12 mouse cellular contexts compared by ENCODE assay signal in the genomic region with DNA sequence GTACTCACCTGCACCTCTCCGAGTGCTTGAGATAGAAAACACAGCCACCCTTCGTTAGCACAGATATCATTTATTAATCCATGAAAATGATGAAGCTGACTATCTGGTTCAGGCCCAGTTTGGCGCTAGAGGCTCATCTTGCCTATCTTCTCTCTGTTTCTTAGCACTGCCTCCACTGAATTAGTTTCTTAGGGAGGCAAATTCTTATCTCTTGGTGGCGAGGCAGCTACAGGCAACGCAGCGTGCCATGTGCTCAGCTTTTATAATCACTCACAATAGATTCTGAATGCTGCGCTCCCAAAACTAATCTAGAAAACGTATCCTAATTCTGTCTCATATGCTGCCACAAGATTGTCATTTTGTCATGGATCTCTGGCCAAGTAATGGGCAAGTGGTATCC. TPM values are rescaled to one million over a fixed set of nuclear protein-coding genes. Genes with fewer than 3 reads are reported as not detected.
"Had no signal": no experiment of that assay in that cellular context is flagged by ENCODE, and none has a peak within 500 bp of the region (broad histone marks: within the 10 kb centered on the region; RNA-seq: fewer than 3 reads in every experiment).

No protein-coding gene starts in this region.

- H3K9me3 ChIP-seq: intestine, embryonic 15.5 days; limb, embryonic 15.5 days; megakaryocyte, embryonic 14.5 days; midbrain, embryonic 12.5 days; neural tube, embryonic 13.5 days had no signal

- H3K27me3 ChIP-seq: intestine, embryonic 15.5 days; limb, embryonic 15.5 days; megakaryocyte, embryonic 14.5 days; midbrain, embryonic 12.5 days; neural tube, embryonic 13.5 days had no signal

- H3K9ac ChIP-seq: intestine, embryonic 15.5 days; limb, embryonic 15.5 days; lung, embryonic 14.5 days; midbrain, embryonic 12.5 days; neural tube, embryonic 13.5 days had no signal

- H3K36me3 ChIP-seq: intestine, embryonic 15.5 days; limb, embryonic 15.5 days; midbrain, embryonic 12.5 days; neural tube, embryonic 13.5 days had no signal

- H3K4me1 ChIP-seq: intestine, embryonic 15.5 days; midbrain, embryonic 12.5 days; neural tube, embryonic 13.5 days had no signal

- H3K4me3 ChIP-seq: intestine, embryonic 15.5 days; limb, embryonic 15.5 days; megakaryocyte, embryonic 14.5 days; midbrain, embryonic 12.5 days; neural tube, embryonic 13.5 days had no signal

- H3K4me2 ChIP-seq: intestine, embryonic 15.5 days; limb, embryonic 15.5 days; lung, embryonic 14.5 days; midbrain, embryonic 12.5 days; neural tube, embryonic 13.5 days had no signal

- H3K27ac ChIP-seq: intestine, embryonic 15.5 days; limb, embryonic 15.5 days; midbrain, embryonic 12.5 days; neural tube, embryonic 13.5 days had no signal

- ATAC-seq: intestine, embryonic 15.5 days; midbrain, embryonic 16.5 days had no signal

RNA-seq across cellular contexts. Expression of gene Art4, which starts 9.1 kb away (rescaled TPM):
- total RNA-seq: layer of hippocampus, postnatal 14 days; left cerebral cortex, adult 18-20 months had no signal

RNA-seq across cellular contexts. Expression of gene Smco3, which starts 13.1 kb away (rescaled TPM):
- polyA plus RNA-seq: large intestine, adult 2 months; limb, embryonic 11.5 days; small intestine, adult 2 months had no signal
